Mouse (Mus musculus) small intestine, adult 10 weeks (tissue): ENCODE data around the gene Olfr1396. TPM values are rescaled to one million over a fixed set of nuclear protein-coding genes. Genes with fewer than 3 reads are reported as not detected.

Source experiments
- polyA plus RNA-seq: library from polyadenylated mRNA; stranded (reverse); fragments of 350-450 nt; fragmentation: Illumina TruSeq; extraction: RNeasy Lipid Tissue Mini Kit (QIAGEN cat#74804); gene quantifications from one replicate; pipeline ENCODE4 v1.2.3, GENCODE M21; 2014; ENCODE audit warnings: low replicate concordance

Gene Olfr1396
- not detected for polyA plus RNA-seq

GRCm38 (mm10) chr11:49114774-49115173 is at the start of gene Olfr1396:
Gene Olfr1396, minus strand, starts transcription at chr11:49114874.

GRCm38 (mm10) chr11:49154077-49154476 is 39.4 kb upstream of the Olfr1396 start, which contains the start of gene Olfr1394:
Gene Olfr1394, plus strand, starts transcription at chr11:49154377.

GRCm38 (mm10) chr11:49141974-49142373 is 27.3 kb upstream of the Olfr1396 start, which contains the start of gene Olfr1395:
Gene Olfr1395, plus strand, starts transcription at chr11:49142274.

GRCm38 (mm10) chr11:49076001-49076757 is 38.5 kb downstream of the Olfr1396 start, which contains the start of gene Ifi47:
Gene Ifi47, plus strand, starts transcription at chr11:49076587.

GRCm38 (mm10) chr11:49063713-49064469 is 50.8 kb downstream of the Olfr1396 start, which contains the start of gene Tgtp2:
Gene Tgtp2, minus strand, starts transcription at chr11:49064206.

Other genes with a start within 250 kb of the Olfr1396 start
- 35.8 TPM for gene Irgm1, start 243.2 kb downstream of the Olfr1396 start, polyA plus RNA-seq
- gene Gm5431, start 212.7 kb downstream of the Olfr1396 start, polyA plus RNA-seq, result 32.7 TPM
- gene Psme2b, start 168.7 kb downstream of the Olfr1396 start, polyA plus RNA-seq, result 5.8 TPM
- 6.8 TPM for gene Olfr56, start 136.0 kb downstream of the Olfr1396 start, polyA plus RNA-seq
- gene 9930111J21Rik1, start 135.5 kb downstream of the Olfr1396 start, polyA plus RNA-seq, result 1.3 TPM
- gene Gm12185, start 122.6 kb downstream of the Olfr1396 start, polyA plus RNA-seq, result 0.97 TPM
- 8.9 TPM for gene Tgtp1, start 120.7 kb downstream of the Olfr1396 start, polyA plus RNA-seq
- gene 9930111J21Rik2, start 63.6 kb downstream of the Olfr1396 start, polyA plus RNA-seq, result 18.7 TPM
- 22.2 TPM for gene Tgtp2, start 50.7 kb downstream of the Olfr1396 start, polyA plus RNA-seq
- gene Ifi47, start 38.3 kb downstream of the Olfr1396 start, polyA plus RNA-seq, result 66.3 TPM
- not detected for gene Olfr1395, start 27.4 kb upstream of the Olfr1396 start, polyA plus RNA-seq
- gene Olfr1394, start 39.5 kb upstream of the Olfr1396 start, polyA plus RNA-seq, result not detected
- 0.93 TPM for gene Btnl9, start 72.3 kb upstream of the Olfr1396 start, polyA plus RNA-seq
- 81.1 TPM for gene Zfp62, start 88.4 kb upstream of the Olfr1396 start, polyA plus RNA-seq
- gene Mgat1, start 129.3 kb upstream of the Olfr1396 start, polyA plus RNA-seq, result 21.1 TPM
- gene Olfr1393, start 163.4 kb upstream of the Olfr1396 start, polyA plus RNA-seq, result 0.41 TPM
- gene Olfr1392, start 170.4 kb upstream of the Olfr1396 start, polyA plus RNA-seq, result 0.48 TPM
- not detected for gene Olfr10, start 189.9 kb upstream of the Olfr1396 start, polyA plus RNA-seq
- not detected for gene Olfr1391, start 207.9 kb upstream of the Olfr1396 start, polyA plus RNA-seq
- gene Olfr1390, start 220.3 kb upstream of the Olfr1396 start, polyA plus RNA-seq, result not detected